Mouse (Mus musculus): ENCODE data around the gene Phc3.
A peak's percentile ranks its signal among the peaks of the same experiment; 100 is the strongest.

The Phc3 gene

GRCm38 (mm10) chr3:30969104-30969581 lies at the start of gene Phc3:
Phc3 (minus strand) TSS chr3:30969415.
- DNase-seq (ENCODE audit: low spot score in 2 of 2), result peak; percentile 88 to 96

- no peak for DNase-seq (ENCODE audit: low spot score in 2 of 2)
These were observed 48.4 kb upstream of the Phc3 start for GRCm38 (mm10) chr3:31017652-31018051.

GRCm38 (mm10) chr3:31016594-31017196 lies 47.5 kb upstream of the Phc3 start:
- DNase-seq (ENCODE audit: low spot score in 2 of 2), result no peak

GRCm38 (mm10) chr3:31015682-31016443 lies 46.6 kb upstream of the Phc3 start:
- no peak for DNase-seq (ENCODE audit: low spot score in 2 of 2)

GRCm38 (mm10) chr3:31014374-31014773 lies 45.2 kb upstream of the Phc3 start:
- no peak for DNase-seq (ENCODE audit: low spot score in 2 of 2)

GRCm38 (mm10) chr3:31004320-31005209 lies 35.4 kb upstream of the Phc3 start:
- no peak for DNase-seq (ENCODE audit: low spot score in 2 of 2)

GRCm38 (mm10) chr3:31001048-31001676 lies 31.9 kb upstream of the Phc3 start:
- DNase-seq (ENCODE audit: low spot score in 2 of 2), result no peak

- no peak for DNase-seq (ENCODE audit: low spot score in 2 of 2)
These were observed 30.8 kb upstream of the Phc3 start for GRCm38 (mm10) chr3:31000018-31000407.

GRCm38 (mm10) chr3:30999401-31000017 lies 30.3 kb upstream of the Phc3 start:
- DNase-seq (ENCODE audit: low spot score in 2 of 2), result no peak

GRCm38 (mm10) chr3:30996688-30997014 lies 27.4 kb upstream of the Phc3 start:
- DNase-seq (ENCODE audit: low spot score in 2 of 2), result no peak

- DNase-seq (ENCODE audit: low spot score in 2 of 2), result no peak
These were observed 26.9 kb upstream of the Phc3 start for GRCm38 (mm10) chr3:30995899-30996687.

- DNase-seq (ENCODE audit: low spot score in 2 of 2), result peak; percentile 91 to 96
These were observed 26.2 kb upstream of the Phc3 start, which contains the start of gene Prkci for GRCm38 (mm10) chr3:30995283-30995898. Prkci (plus strand) TSS chr3:30995747.

GRCm38 (mm10) chr3:30994859-30995258 lies 25.6 kb upstream of the Phc3 start:
- DNase-seq (ENCODE audit: low spot score in 2 of 2), result no peak

GRCm38 (mm10) chr3:30993066-30993573 lies 23.9 kb upstream of the Phc3 start:
- DNase-seq (ENCODE audit: low spot score in 2 of 2), result peak in 1 of 2 experiments; percentile 57

GRCm38 (mm10) chr3:30992161-30992560 lies 22.9 kb upstream of the Phc3 start:
- DNase-seq (ENCODE audit: low spot score in 2 of 2), result no peak

- peak in 1 of 2 experiments; percentile 64 for DNase-seq (ENCODE audit: low spot score in 2 of 2)
These were observed 18.4 kb upstream of the Phc3 start for GRCm38 (mm10) chr3:30987396-30988318.

GRCm38 (mm10) chr3:30982924-30983536 lies 13.8 kb upstream of the Phc3 start:
- no peak for DNase-seq (ENCODE audit: low spot score in 2 of 2)

Data from spleen, postnatal 4 days (tissue).